Mouse (Mus musculus): ENCODE results near the gene Hrg.

- no peak for TF ChIP-seq POLR2A (IDR thresholded peaks at IDR 0.05; ENCODE audit: extremely low read depth, insufficient read depth, low read length)
- no peak for TF ChIP-seq CTCF (IDR thresholded peaks at IDR 0.05; ENCODE audit: extremely low read depth, insufficient read depth, low read length)
These were observed 32.1 kb upstream of the Hrg start for GRCm38 (mm10) chr16:22918664-22919312.

Measured in cortical plate, adult 2 months (tissue).